Mouse (Mus musculus) left cerebral cortex, adult 8-10 months (tissue): ENCODE results near the gene Vegfc. TPM values are rescaled to one million over a fixed set of nuclear protein-coding genes. Genes with fewer than 3 reads are reported as not detected.

ENCODE experiments used
- DNase-seq, 2 experiments: peaks; one replicate each; pipeline ENCODE4 v3.0.0; 2022; ENCODE audit warnings: low spot score in 2 of 2
- total RNA-seq, 4 experiments: library from RNA; stranded (reverse); gene quantifications; 2 replicates each; pipeline ENCODE4 v1.2.4; 2022

Vegfc gene
- total RNA-seq: 1 to 10 TPM; 3.3 to 3.6 (median 3.4) TPM

GRCm38 (mm10) chr8:54077271-54078120 is at the start of gene Vegfc:
TSS of gene Vegfc (plus strand) at chr8:54077606.
- peak; percentile 5 to 30 for DNase-seq

- DNase-seq: no peak
These were observed 42.8 kb upstream of the Vegfc start for GRCm38 (mm10) chr8:54034584-54034983.

GRCm38 (mm10) chr8:54042601-54043000 is 34.8 kb upstream of the Vegfc start:
- DNase-seq: no peak

- no peak for DNase-seq
These were observed 33.9 kb upstream of the Vegfc start for GRCm38 (mm10) chr8:54043468-54043867.

- DNase-seq: no peak
These were observed 24.2 kb upstream of the Vegfc start for GRCm38 (mm10) chr8:54053210-54053609.

DNA sequence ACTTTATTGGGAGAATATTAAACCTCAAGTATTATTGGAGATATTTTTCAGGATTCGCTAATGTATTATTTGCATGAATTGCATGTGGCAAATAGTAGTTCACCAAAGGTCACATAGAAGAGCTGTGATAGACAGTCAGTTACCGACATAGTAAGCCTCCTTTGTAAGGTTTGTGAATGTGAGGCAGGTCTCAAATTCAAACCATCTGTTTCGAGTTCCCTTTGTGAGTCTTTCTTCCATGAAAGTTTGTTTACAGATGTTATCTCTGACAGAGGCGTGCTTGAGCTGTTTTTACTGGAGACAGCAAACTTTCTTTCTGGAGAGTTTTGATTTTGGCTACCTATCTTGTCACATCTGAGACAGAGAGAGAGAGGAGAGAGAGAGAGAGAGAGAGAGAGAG is 11.9 kb upstream of the Vegfc start:
- no peak for DNase-seq

DNA sequence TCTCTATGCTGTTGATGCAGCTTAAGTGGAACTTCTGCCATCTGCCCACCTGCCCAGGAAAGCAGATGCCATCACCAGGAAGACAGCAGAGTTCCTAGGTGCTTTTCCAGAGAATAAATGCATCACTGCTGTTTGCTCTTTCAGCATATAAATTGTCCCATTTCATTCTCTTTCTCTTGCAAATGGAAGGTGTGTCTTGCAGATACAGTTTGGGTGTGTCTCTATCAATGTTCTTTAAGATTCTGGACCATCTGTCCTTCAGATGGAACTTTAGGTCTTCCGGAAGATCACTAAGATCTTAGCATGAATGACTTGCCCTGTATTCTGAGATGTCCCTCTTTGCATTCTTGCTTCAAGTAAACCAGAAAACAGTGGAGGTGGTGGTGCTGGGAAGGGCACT is 1.1 kb upstream of the Vegfc start:
- DNase-seq: no peak

DNA sequence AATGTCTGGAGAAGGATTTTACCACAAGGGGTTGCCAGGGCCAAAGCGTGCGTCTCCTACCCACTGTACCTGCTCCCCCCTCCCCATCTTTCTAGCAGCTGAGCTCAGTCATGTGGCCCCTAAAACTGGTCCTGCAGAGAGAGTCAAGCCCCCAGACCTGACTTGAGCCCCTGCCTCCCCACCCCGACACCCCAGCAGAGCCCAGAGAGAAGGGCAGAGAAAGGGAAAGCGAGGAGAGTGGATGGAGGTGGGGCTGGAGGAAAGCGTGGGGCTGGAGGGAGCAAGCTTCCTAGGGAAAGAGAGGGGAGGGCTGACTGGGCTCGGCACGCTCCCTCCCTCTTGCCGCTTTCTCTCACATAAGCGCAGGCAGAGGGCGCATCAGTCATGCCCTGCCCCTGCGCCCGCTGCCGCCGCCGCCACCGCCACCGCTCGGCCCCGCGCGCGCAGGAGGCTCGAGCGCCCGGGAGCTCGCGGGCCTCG is 575 bp upstream of the Vegfc start:
- DNase-seq: peak; percentile 7 to 10

- DNase-seq: no peak
These were observed 675 bp downstream of the Vegfc start for GRCm38 (mm10) chr8:54078121-54078440.

- no peak for DNase-seq
These were observed 1.6 kb downstream of the Vegfc start for GRCm38 (mm10) chr8:54079001-54079400.

DNA sequence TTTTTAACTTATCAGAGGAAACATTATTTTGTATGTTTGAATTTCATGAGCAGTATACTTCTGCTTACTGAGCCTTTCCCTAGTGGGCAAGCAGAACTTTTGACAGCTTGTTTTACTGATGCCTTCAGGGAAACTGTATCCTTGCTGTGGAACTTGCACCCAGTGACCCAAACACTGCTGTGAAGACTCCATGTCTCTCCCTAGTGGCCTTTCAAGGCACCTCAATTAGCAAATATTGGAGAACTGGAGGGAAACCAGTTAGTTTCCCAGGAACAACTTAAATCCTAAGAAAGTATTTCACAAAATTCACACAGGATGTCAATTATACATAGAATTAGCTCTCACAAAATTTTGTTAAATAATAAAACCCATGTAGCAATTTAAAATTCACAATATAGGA is 2.2 kb downstream of the Vegfc start:
- no peak for DNase-seq

DNA sequence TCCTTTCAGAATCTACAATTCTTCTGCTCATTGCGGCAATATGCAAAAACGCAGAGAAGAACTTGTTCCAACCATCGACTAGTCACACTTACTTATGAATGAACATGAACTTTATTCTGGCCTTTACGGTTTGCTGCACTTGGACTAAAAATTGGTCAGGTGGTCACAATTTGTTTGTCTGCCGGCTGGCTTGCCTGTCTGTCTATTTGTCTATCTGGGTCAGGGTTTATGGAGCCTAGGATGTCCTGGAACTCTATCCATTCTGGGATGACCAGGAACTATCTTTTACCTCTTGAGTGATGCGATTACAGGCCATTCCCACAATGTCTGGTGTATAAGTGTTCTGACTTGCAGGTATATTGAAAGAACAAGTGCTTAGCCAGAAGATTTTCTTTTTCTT is 8.5 kb downstream of the Vegfc start:
- DNase-seq: no peak

DNA sequence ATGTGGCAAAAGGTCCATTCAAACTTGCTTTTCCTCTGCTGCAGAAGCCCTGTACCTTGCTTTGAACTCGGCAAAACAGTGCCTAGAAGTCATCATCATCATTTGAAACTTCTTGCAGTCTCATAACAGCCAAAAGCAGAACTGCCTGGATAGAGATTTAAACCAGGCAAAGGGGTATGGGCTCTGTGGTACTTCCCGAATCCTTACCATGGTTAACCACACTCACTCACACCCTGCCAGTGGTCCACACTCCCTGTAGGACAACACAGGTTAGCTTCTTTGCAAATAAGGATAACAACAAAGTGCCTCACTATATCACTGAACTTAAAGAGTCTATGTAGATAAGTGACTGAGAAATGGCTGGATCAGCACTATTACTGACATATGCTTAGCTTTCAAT is 9.7 kb downstream of the Vegfc start:
- no peak for DNase-seq

DNA sequence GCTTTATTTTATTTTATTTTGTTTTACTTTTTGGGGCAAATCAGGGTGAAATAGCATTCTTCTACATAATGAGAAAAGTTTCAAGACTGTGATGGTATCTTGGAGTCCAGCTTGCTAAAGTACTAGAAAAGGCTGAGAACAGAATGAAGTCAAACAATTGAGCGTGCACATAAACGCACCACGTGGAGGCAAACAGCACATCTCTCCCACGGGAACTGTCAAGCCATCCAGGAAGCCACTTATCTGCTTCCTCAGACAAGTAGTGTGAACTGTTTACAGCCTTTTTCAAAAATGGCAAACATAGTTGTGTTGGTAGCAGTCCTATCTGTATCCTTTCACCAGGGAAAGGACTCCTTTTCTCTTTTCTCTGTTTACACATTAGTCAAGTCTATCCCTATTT is 11.8 kb downstream of the Vegfc start:
- DNase-seq: no peak

- no peak for DNase-seq
These were observed 12.5 kb downstream of the Vegfc start for GRCm38 (mm10) chr8:54089901-54090300.

DNA sequence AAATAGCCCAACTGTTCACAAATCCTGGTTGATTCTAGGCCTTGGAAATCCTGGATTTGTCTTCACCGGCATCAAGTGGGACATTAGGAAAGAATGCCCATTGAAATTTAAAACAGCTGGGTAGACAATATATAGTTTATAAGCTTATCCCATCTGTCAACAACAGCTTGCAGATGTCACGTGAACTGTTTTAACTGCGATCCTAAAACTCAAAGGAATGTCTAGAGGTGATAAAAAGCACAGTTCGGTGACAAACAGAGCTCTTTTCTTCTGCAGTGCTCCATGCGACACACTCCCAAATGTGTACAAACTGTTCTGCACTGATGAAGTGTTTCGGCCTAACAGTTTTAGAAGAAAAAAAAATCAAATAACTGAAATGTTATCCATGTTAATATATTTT is 22.7 kb downstream of the Vegfc start:
- DNase-seq: no peak

GRCm38 (mm10) chr8:54114581-54114980 is 37.2 kb downstream of the Vegfc start:
- no peak for DNase-seq

- DNase-seq: no peak
These were observed 42.7 kb downstream of the Vegfc start for GRCm38 (mm10) chr8:54120115-54120514.

DNA sequence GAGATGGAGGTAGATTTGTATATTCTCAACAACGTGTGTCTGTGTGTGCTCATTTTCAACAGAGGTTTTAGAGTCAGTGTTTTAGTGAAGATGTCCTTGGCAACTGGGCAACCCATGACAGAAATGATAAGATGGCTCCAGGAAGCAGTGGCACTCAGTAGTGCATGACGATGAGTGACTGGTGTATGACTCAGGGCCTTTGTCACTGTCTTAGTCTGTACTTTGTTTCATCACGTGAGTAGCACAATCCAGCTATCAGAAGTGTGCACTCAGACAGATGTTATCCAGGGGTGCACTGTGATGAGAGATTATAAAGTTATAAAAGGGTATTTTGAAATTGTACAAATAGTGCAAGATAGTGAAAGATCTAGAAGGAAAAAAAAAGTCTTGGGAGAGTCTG is 44.5 kb downstream of the Vegfc start:
- DNase-seq: no peak

GRCm38 (mm10) chr8:54122345-54122744 is 44.9 kb downstream of the Vegfc start:
- DNase-seq: no peak

DNA sequence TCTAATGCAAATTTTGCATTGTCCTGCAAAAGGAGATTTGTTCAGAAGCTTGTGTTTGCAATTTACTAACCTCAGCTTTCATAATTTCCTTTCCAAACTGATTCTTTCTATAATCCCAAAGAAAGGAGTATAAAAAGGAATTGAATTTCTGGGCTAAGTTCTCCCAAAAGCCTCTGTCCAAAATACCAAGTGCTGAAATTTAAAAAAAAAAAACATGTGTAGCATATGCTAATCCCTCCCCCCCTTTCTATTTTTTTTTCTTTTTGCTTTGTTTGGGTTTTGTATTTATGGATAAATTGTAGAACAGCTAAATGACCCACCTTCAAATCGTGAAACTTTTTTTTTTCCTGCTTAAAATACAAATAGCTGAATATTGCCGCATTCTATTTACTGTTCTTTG is 53.2 kb downstream of the Vegfc start:
- DNase-seq: no peak

- DNase-seq: no peak
These were observed 75.8 kb downstream of the Vegfc start for GRCm38 (mm10) chr8:54153240-54153639.

DNA sequence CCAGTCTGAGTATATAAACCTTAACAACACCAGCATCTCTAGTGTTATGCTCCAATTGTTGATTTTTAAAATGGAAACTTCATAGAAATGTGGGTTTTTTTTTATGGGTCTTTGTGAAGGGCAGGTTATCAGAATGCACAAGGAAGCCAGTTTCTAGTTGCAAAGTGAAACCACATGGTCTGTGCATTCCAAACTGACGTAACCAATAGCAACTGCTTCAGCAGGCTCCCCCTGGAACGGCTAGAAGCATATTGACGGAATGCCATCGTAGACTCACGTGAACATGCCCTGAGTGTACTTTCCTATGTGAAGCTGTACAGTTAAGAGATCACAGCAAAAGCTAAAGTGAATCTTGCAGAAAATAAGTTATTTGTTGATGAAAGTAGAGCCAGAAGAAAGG is 86.1 kb downstream of the Vegfc start:
- no peak for DNase-seq

DNA sequence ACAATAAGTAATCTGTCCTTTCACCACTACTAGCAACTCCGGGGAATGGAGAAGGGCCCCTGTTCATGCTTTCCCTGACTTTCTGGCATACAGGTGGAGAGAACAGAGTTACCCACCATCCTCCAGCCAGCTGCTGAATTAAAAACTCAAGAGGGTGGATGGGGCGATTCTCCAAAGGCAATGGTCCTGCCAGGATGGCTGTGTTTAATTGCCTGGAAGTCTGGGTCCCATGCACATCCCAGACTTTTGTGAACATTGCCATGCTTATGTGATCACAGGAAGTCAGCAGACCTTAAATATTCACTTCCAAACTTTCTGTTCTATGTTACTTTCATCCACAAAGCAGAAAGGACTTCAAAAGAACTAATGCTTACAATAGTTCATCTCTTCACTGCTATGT is 107.9 kb downstream of the Vegfc start:
- DNase-seq: no peak
